Mouse (Mus musculus): ENCODE data around the gene Cdc6.

GRCm38 (mm10) chr11:98943741-98944461, 36.3 kb downstream of the Cdc6 start:
- TF ChIP-seq CTCF (IDR thresholded peaks at IDR 0.05; ENCODE audit: borderline replicate concordance, control insufficient read depth, extremely low read depth, insufficient read depth, low read length, poor library complexity), result no peak
- 0 out of 2 replicates have a peak, but pooled peaks have one; percentile 16 for TF ChIP-seq POLR2A (IDR thresholded peaks at IDR 0.05; ENCODE audit: control insufficient read depth, extremely low read depth, insufficient read depth, low read length, poor library complexity)
